Mouse (Mus musculus) left cerebral cortex, adult 9 months (tissue): ENCODE results near the gene Gm11634.
"Not testable (repeated sequence)": the region's sequence is repeated elsewhere in the genome, so short reads cannot be mapped to it uniquely, and the experiment has no call there.

Source experiments
- DNase-seq, 2 experiments: peaks; one replicate each; pipeline ENCODE4 v3.0.0; 2022; ENCODE audit warnings: low spot score in 2 of 2

The Gm11634 gene

GRCm38 (mm10) chr11:101616948-101617767 lies 18.1 kb upstream of the Gm11634 start:
- peak in 1 of 2 experiments; percentile 5 for DNase-seq

GRCm38 (mm10) chr11:101616104-101616503 lies 17.0 kb upstream of the Gm11634 start:
- no peak for DNase-seq

- no peak for DNase-seq
These were observed 16.3 kb upstream of the Gm11634 start for GRCm38 (mm10) chr11:101615380-101615779.

- no peak for DNase-seq
These were observed 15.1 kb upstream of the Gm11634 start for GRCm38 (mm10) chr11:101614116-101614515.

GRCm38 (mm10) chr11:101613596-101613995 lies 14.5 kb upstream of the Gm11634 start:
- no peak for DNase-seq

GRCm38 (mm10) chr11:101610445-101610844 lies 11.4 kb upstream of the Gm11634 start:
- DNase-seq = no peak

GRCm38 (mm10) chr11:101607134-101607533 lies 8.1 kb upstream of the Gm11634 start:
- not testable (repeated sequence) for DNase-seq

- DNase-seq = peak in 1 of 2 experiments; percentile 26
These were observed 5.7 kb upstream of the Gm11634 start for GRCm38 (mm10) chr11:101604531-101605453.

- no peak for DNase-seq
These were observed 5.1 kb upstream of the Gm11634 start for GRCm38 (mm10) chr11:101604116-101604515.

GRCm38 (mm10) chr11:101602491-101602890 lies 3.4 kb upstream of the Gm11634 start:
- DNase-seq = no peak

- no peak for DNase-seq
These were observed 8.9 kb downstream of the Gm11634 start for GRCm38 (mm10) chr11:101589989-101590624.

- DNase-seq = peak in 1 of 2 experiments; percentile 37
These were observed 9.6 kb downstream of the Gm11634 start for GRCm38 (mm10) chr11:101589444-101589843.

GRCm38 (mm10) chr11:101588868-101589267 lies 10.2 kb downstream of the Gm11634 start:
- no peak for DNase-seq

- peak; percentile 53 to 65 for DNase-seq
These were observed 11.4 kb downstream of the Gm11634 start for GRCm38 (mm10) chr11:101587676-101588075.

GRCm38 (mm10) chr11:101585805-101586204 lies 13.3 kb downstream of the Gm11634 start:
- no peak for DNase-seq

- not testable (repeated sequence) for DNase-seq
These were observed 14.0 kb downstream of the Gm11634 start for GRCm38 (mm10) chr11:101585031-101585430.

GRCm38 (mm10) chr11:101583205-101583604 lies 15.9 kb downstream of the Gm11634 start:
- DNase-seq = no peak

- DNase-seq = no peak
These were observed 16.7 kb downstream of the Gm11634 start, which contains the start of gene Tmem106a for GRCm38 (mm10) chr11:101582054-101583035. Tmem106a (plus strand) TSS chr11:101582242.

- DNase-seq = no peak
These were observed 17.8 kb downstream of the Gm11634 start for GRCm38 (mm10) chr11:101581081-101581764.

- DNase-seq = no peak
These were observed 22.9 kb downstream of the Gm11634 start for GRCm38 (mm10) chr11:101576116-101576515.
